In the genomic region with DNA sequence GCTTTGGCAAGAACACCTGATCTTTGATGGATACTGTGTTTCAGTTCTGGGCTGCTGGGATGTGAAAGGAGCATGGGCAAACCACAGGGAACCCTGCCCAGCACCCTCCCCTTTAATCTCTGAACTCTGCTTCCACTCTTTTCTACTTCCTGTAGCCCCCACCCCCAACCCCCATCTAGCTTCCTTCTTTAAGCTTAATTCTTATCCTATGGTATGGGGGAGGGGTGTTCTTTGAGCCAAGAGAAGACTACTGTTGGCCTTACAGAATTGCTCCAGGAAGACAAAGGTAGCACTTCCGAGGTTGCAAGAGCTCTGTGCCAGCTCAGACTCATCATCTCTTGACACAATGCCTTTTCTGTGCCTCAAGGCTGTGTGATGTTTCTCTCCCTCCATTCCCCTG, we compare ENCODE assay signal across 12 mouse cellular contexts. TPM values are rescaled to one million over a fixed set of nuclear protein-coding genes. Genes with fewer than 3 reads are reported as not detected.
DNase-seq lines count a peak whose midpoint lies in the region; ATAC-seq and TF ChIP-seq lines count a peak whose summit lies in the region.
"Had no signal": no experiment of that assay in that cellular context is flagged by ENCODE, and none has a peak within 500 bp of the region (broad histone marks: within the 10 kb centered on the region; RNA-seq: fewer than 3 reads in every experiment).

No protein-coding gene starts in this region.

- H3K4me1 ChIP-seq in heart, embryonic 13.5 days = peaks cover 51% of the 10 kb centered on the region
- peaks cover 6% of the 10 kb centered on the region for H3K4me1 ChIP-seq in heart, adult 2 months (ENCODE audit: control insufficient read depth, insufficient read depth, low read length)
- peaks cover 30% of the 10 kb centered on the region for H3K4me1 ChIP-seq in lung, embryonic 16.5 days (replicated peaks; ENCODE audit: control insufficient read depth, insufficient read depth, low read length)
- H3K4me1 ChIP-seq in lung, postnatal 0 days (ENCODE audit: insufficient read depth, low read depth, low read length) = peaks cover 14% of the 10 kb centered on the region
- H3K4me1 ChIP-seq in G1E (ENCODE audit: insufficient read depth, low read depth, low read length) = peaks cover 75% of the 10 kb centered on the region
- H3K4me1 ChIP-seq in liver, embryonic 13.5 days (replicated peaks) = peaks cover 71% of the 10 kb centered on the region

- DNase-seq in heart, adult 2 months = no peak
- no peak for DNase-seq in lung, postnatal 0 days (ENCODE audit: low spot score)
- no peak for DNase-seq in G1E (ENCODE audit: low spot score)
- no peak for DNase-seq in liver, embryonic 13.5 days
- DNase-seq in testis, postnatal 10 days (ENCODE audit: low spot score) = no peak
- DNase-seq in layer of hippocampus, adult 9-11 months = no peak
- DNase-seq: cerebellum, adult 9-10 months; kidney, postnatal 4 days had no signal

- no peak overlapping the region for H3K9ac ChIP-seq in heart, embryonic 13.5 days
- H3K9ac ChIP-seq in heart, adult 2 months (ENCODE audit: low read depth, low read length) = no peak overlapping the region
- no peak overlapping the region for H3K9ac ChIP-seq in lung, embryonic 16.5 days (ENCODE audit: low read length)
- H3K9ac ChIP-seq in lung, postnatal 0 days (replicated peaks; ENCODE audit: low read depth) = no peak overlapping the region
- peak overlapping the region; percentile 88 for H3K9ac ChIP-seq in liver, embryonic 13.5 days

- H3K4me3 ChIP-seq in heart, embryonic 13.5 days = 0 out of 2 replicates have a peak overlapping the region, but pooled peaks have one; percentile 74
- no peak overlapping the region for H3K4me3 ChIP-seq in heart, adult 2 months
- no peak overlapping the region for H3K4me3 ChIP-seq in lung, embryonic 16.5 days (ENCODE audit: low read length)
- no peak overlapping the region for H3K4me3 ChIP-seq in lung, postnatal 0 days (ENCODE audit: low read depth, low read length)
- peak overlapping the region; percentile 80; the same call in 1 of the 2 replicates for H3K4me3 ChIP-seq in G1E (ENCODE audit: low read depth, low read length)
- H3K4me3 ChIP-seq in liver, embryonic 13.5 days (replicated peaks) = 0 out of 2 replicates have a peak overlapping the region, but pooled peaks have one; percentile 78
- H3K4me3 ChIP-seq: midbrain, embryonic 15.5 days had no signal

- WGBS in heart, embryonic 13.5 days = 45% methylated on average over 1 of the region's 1 CpGs
- WGBS in heart, adult 2 months = 20% methylated on average over 1 of the region's 1 CpGs
- WGBS in lung, embryonic 16.5 days = 42% methylated on average over 1 of the region's 1 CpGs
- WGBS in lung, postnatal 0 days = 31% methylated on average over 1 of the region's 1 CpGs
- 10% methylated on average over 1 of the region's 1 CpGs for WGBS in liver, embryonic 13.5 days (ENCODE audit: insufficient replicate concordance)

- H3K4me2 ChIP-seq in heart, embryonic 13.5 days = peak overlapping the region; percentile 87
- H3K4me2 ChIP-seq in lung, embryonic 16.5 days (ENCODE audit: low read depth, low read length) = 0 out of 2 replicates have a peak overlapping the region, but pooled peaks have one; percentile 66
- no peak overlapping the region for H3K4me2 ChIP-seq in lung, postnatal 0 days (replicated peaks; ENCODE audit: low read depth, low read length)
- peak overlapping the region; percentile 97 for H3K4me2 ChIP-seq in liver, embryonic 13.5 days

- no peaks in the 10 kb centered on the region for H3K27me3 ChIP-seq in heart, embryonic 13.5 days (replicated peaks)
- no peaks in the 10 kb centered on the region for H3K27me3 ChIP-seq in heart, adult 2 months (ENCODE audit: control insufficient read depth, insufficient read depth, low read length)
- H3K27me3 ChIP-seq in lung, embryonic 16.5 days (ENCODE audit: control insufficient read depth, insufficient read depth, low read depth, low read length) = no peaks in the 10 kb centered on the region
- no peaks in the 10 kb centered on the region for H3K27me3 ChIP-seq in lung, postnatal 0 days (replicated peaks; ENCODE audit: insufficient read depth, low read length)
- no peaks in the 10 kb centered on the region for H3K27me3 ChIP-seq in G1E (ENCODE audit: insufficient read depth, low read length)
- no peaks in the 10 kb centered on the region for H3K27me3 ChIP-seq in liver, embryonic 13.5 days

- peaks cover 18% of the 10 kb centered on the region for H3K36me3 ChIP-seq in heart, embryonic 13.5 days
- no peaks in the 10 kb centered on the region for H3K36me3 ChIP-seq in heart, adult 2 months (ENCODE audit: control insufficient read depth, insufficient read depth, low read length)
- H3K36me3 ChIP-seq in lung, embryonic 16.5 days (ENCODE audit: control insufficient read depth, insufficient read depth, low read length) = peaks cover 5% of the 10 kb centered on the region; the same call in 1 of the 2 replicates
- peaks cover 5% of the 10 kb centered on the region; the same call in 1 of the 2 replicates for H3K36me3 ChIP-seq in lung, postnatal 0 days (ENCODE audit: insufficient read depth, low read length)
- peaks cover 48% of the 10 kb centered on the region for H3K36me3 ChIP-seq in G1E (replicated peaks)
- peaks cover 22% of the 10 kb centered on the region for H3K36me3 ChIP-seq in liver, embryonic 13.5 days
- H3K36me3 ChIP-seq: midbrain, embryonic 15.5 days had no signal

- TF ChIP-seq POLR2A in heart, adult 2 months (IDR thresholded peaks at IDR 0.05; ENCODE audit: insufficient read depth, low read depth, low read length) = no peak

- TF ChIP-seq EP300 in heart, adult 2 months (IDR thresholded peaks at IDR 0.05; ENCODE audit: insufficient read depth, low read depth, low read length) = no peak
- TF ChIP-seq EP300 in lung, postnatal 0 days (IDR thresholded peaks at IDR 0.05) = no peak

- no peak for TF ChIP-seq CTCF in heart, adult 2 months (IDR thresholded peaks at IDR 0.05)
- TF ChIP-seq CTCF in lung, postnatal 0 days (IDR thresholded peaks at IDR 0.05) = no peak
- no peak for TF ChIP-seq CTCF in G1E (IDR thresholded peaks at IDR 0.05; ENCODE audit: low read depth, low read length)

- no peak for ATAC-seq in heart, embryonic 13.5 days (ENCODE audit: extremely low read depth, insufficient number of reproducible peaks, low FRiP score, low TSS enrichment)
- ATAC-seq in lung, embryonic 16.5 days (ENCODE audit: low read depth) = no peak
- no peak for ATAC-seq in lung, postnatal 0 days
- no peak for ATAC-seq in G1E (ENCODE audit: extremely low read depth, insufficient number of reproducible peaks, low FRiP score, poor library complexity, severe bottlenecking)
- ATAC-seq in liver, embryonic 13.5 days (ENCODE audit: low read depth) = no peak
- ATAC-seq: midbrain, embryonic 15.5 days had no signal

- no peak overlapping the region; the same call in 1 of the 2 replicates for H3K27ac ChIP-seq in heart, embryonic 13.5 days (replicated peaks)
- H3K27ac ChIP-seq in heart, adult 2 months = no peak overlapping the region; the same call in 1 of the 2 replicates
- H3K27ac ChIP-seq in lung, embryonic 16.5 days (ENCODE audit: low read length) = no peak overlapping the region
- no peak overlapping the region for H3K27ac ChIP-seq in lung, postnatal 0 days (ENCODE audit: low read length)
- peak overlapping the region; percentile 88; the same call in 1 of the 2 replicates for H3K27ac ChIP-seq in liver, embryonic 13.5 days
- H3K27ac ChIP-seq: midbrain, embryonic 15.5 days had no signal

- no peaks in the 10 kb centered on the region for H3K9me3 ChIP-seq in heart, embryonic 13.5 days
- H3K9me3 ChIP-seq in lung, embryonic 16.5 days (ENCODE audit: control insufficient read depth, low read length) = no peaks in the 10 kb centered on the region
- H3K9me3 ChIP-seq in lung, postnatal 0 days (ENCODE audit: low read length) = no peaks in the 10 kb centered on the region
- H3K9me3 ChIP-seq in G1E (replicated peaks) = no peaks in the 10 kb centered on the region
- no peaks in the 10 kb centered on the region for H3K9me3 ChIP-seq in liver, embryonic 13.5 days (replicated peaks)
- H3K9me3 ChIP-seq: midbrain, embryonic 15.5 days had no signal

- intact Hi-C loops in heart, adult 2 months (cut with DNase I) = loop anchor here (2.0 kb wide), 1 partner anchor 17 kb away; no protein-coding TSS in a partner anchor

- H3K79me2 ChIP-seq in heart, adult 2 months (replicated peaks; ENCODE audit: control insufficient read depth, insufficient read depth, low read length) = no peaks in the 10 kb centered on the region

RNA-seq across cellular contexts. Expression of gene Bcat2, which starts 2.0 kb away (rescaled TPM):
- polyA plus RNA-seq in heart, embryonic 13.5 days (2015; fragmentation: Nextera tagmentation; extraction: Ambion mirVana) = 65.4 and 66.3 TPM in 2 replicates
- 100 to 1,000 TPM; 219 to 306 TPM for total RNA-seq in heart, adult 2 months (2021)
- 142 and 198 TPM in 2 replicates for polyA plus RNA-seq in heart, adult 2 months (2012; rRNA removed)
- polyA plus RNA-seq in lung, embryonic 16.5 days (2015; fragmentation: Nextera tagmentation; extraction: Ambion mirVana) = 59.5 and 60.0 TPM in 2 replicates
- polyA plus RNA-seq in lung, postnatal 0 days (2015; fragmentation: Nextera tagmentation; extraction: Ambion mirVana) = 29.4 and 39.8 TPM in 2 replicates
- total RNA-seq in G1E (2014; fragmentation: Nextera tagmentation) = 149 and 178 TPM in 2 replicates
- total RNA-seq in G1E (2017) = 45.9 and 47.0 TPM in 2 replicates
- polyA plus RNA-seq in G1E (2012) = 73.1 and 114 TPM in 2 replicates
- 44.1 and 45.4 TPM in 2 replicates for polyA plus RNA-seq in liver, embryonic 13.5 days (2015; fragmentation: Nextera tagmentation; extraction: Ambion mirVana)

RNA-seq across cellular contexts. Expression of gene Hsd17b14, which starts 17.3 kb away (rescaled TPM):
- 0.43 and 0.52 TPM in 2 replicates for polyA plus RNA-seq in heart, embryonic 13.5 days (2015; fragmentation: Nextera tagmentation; extraction: Ambion mirVana)
- total RNA-seq in heart, adult 2 months (2021) = under 1 TPM in 1 of 2 experiments, not detected in 1; 0.76 TPM
- polyA plus RNA-seq in heart, adult 2 months (2012; rRNA removed) = 0.45 and 0.47 TPM in 2 replicates
- 0.72 and 0.84 TPM in 2 replicates for polyA plus RNA-seq in lung, embryonic 16.5 days (2015; fragmentation: Nextera tagmentation; extraction: Ambion mirVana)
- polyA plus RNA-seq in lung, postnatal 0 days (2015; fragmentation: Nextera tagmentation; extraction: Ambion mirVana) = 0.95 and 1.4 TPM in 2 replicates
- total RNA-seq in G1E (2014; fragmentation: Nextera tagmentation) (34.9 and 44.8 TPM in 2 replicates), G1E (2017) (8.2 and 14.5 TPM in 2 replicates)
- 5.1 and 6.0 TPM in 2 replicates for polyA plus RNA-seq in G1E (2012)
- 1.3 and 1.9 TPM in 2 replicates for polyA plus RNA-seq in liver, embryonic 13.5 days (2015; fragmentation: Nextera tagmentation; extraction: Ambion mirVana)
- polyA plus RNA-seq: midbrain, embryonic 15.5 days had no signal

RNA-seq across cellular contexts. Expression of gene Fgf21, which starts 43.3 kb away (rescaled TPM):
- not detected in 2 replicates for polyA plus RNA-seq in heart, embryonic 13.5 days (2015; fragmentation: Nextera tagmentation; extraction: Ambion mirVana)
- not detected for total RNA-seq in heart, adult 2 months (2021)
- not detected in 2 replicates for polyA plus RNA-seq in heart, adult 2 months (2012; rRNA removed)
- 0.16 and 0.91 TPM in 2 replicates for polyA plus RNA-seq in lung, embryonic 16.5 days (2015; fragmentation: Nextera tagmentation; extraction: Ambion mirVana)
- not detected in 2 replicates for polyA plus RNA-seq in lung, postnatal 0 days (2015; fragmentation: Nextera tagmentation; extraction: Ambion mirVana)
- total RNA-seq in G1E (2014; fragmentation: Nextera tagmentation) (not detected in 2 replicates), G1E (2017) (0.16 TPM in 1 of 2 replicates, not detected in the other)
- not detected in 2 replicates for polyA plus RNA-seq in G1E (2012)
- polyA plus RNA-seq in liver, embryonic 13.5 days (2015; fragmentation: Nextera tagmentation; extraction: Ambion mirVana) = not detected in 2 replicates
- polyA plus RNA-seq: heart, postnatal 0 days; midbrain, embryonic 15.5 days had no signal

RNA-seq across cellular contexts. Expression of gene Fut1, which starts 45.1 kb away (rescaled TPM):
- not detected in 2 replicates for polyA plus RNA-seq in heart, embryonic 13.5 days (2015; fragmentation: Nextera tagmentation; extraction: Ambion mirVana)
- not detected for total RNA-seq in heart, adult 2 months (2021)
- 0.25 TPM in 1 of 2 replicates, not detected in the other for polyA plus RNA-seq in heart, adult 2 months (2012; rRNA removed)
- polyA plus RNA-seq in lung, embryonic 16.5 days (2015; fragmentation: Nextera tagmentation; extraction: Ambion mirVana) = 0.26 and 0.70 TPM in 2 replicates
- 0.13 and 0.18 TPM in 2 replicates for polyA plus RNA-seq in lung, postnatal 0 days (2015; fragmentation: Nextera tagmentation; extraction: Ambion mirVana)
- total RNA-seq in G1E (2014; fragmentation: Nextera tagmentation) (not detected in 2 replicates), G1E (2017) (0.16 TPM in 1 of 2 replicates, not detected in the other)
- polyA plus RNA-seq in G1E (2012) = not detected in 2 replicates
- not detected in 2 replicates for polyA plus RNA-seq in liver, embryonic 13.5 days (2015; fragmentation: Nextera tagmentation; extraction: Ambion mirVana)
- polyA plus RNA-seq: heart, postnatal 0 days; midbrain, embryonic 15.5 days had no signal

RNA-seq across cellular contexts. Expression of gene Plekha4, which starts 45.8 kb away (rescaled TPM):
- polyA plus RNA-seq in heart, embryonic 13.5 days (2015; fragmentation: Nextera tagmentation; extraction: Ambion mirVana) = 1.1 and 1.2 TPM in 2 replicates
- total RNA-seq in heart, adult 2 months (2021) = 1 to 10 TPM; 2.9 to 3.2 TPM
- polyA plus RNA-seq in heart, adult 2 months (2012; rRNA removed) = 6.7 and 7.2 TPM in 2 replicates
- 2.3 and 3.4 TPM in 2 replicates for polyA plus RNA-seq in lung, embryonic 16.5 days (2015; fragmentation: Nextera tagmentation; extraction: Ambion mirVana)
- polyA plus RNA-seq in lung, postnatal 0 days (2015; fragmentation: Nextera tagmentation; extraction: Ambion mirVana) = 2.0 and 2.1 TPM in 2 replicates
- 1.5 and 1.7 TPM in 2 replicates for total RNA-seq in G1E (2014; fragmentation: Nextera tagmentation)
- 0.70 and 2.8 TPM in 2 replicates for total RNA-seq in G1E (2017)
- 1.2 and 1.3 TPM in 2 replicates for polyA plus RNA-seq in G1E (2012)
- 0.43 and 0.52 TPM in 2 replicates for polyA plus RNA-seq in liver, embryonic 13.5 days (2015; fragmentation: Nextera tagmentation; extraction: Ambion mirVana)

Comparison
In these comparisons a context has a peak if more than half of its experiments do, and no peak if none do; other contexts are left out.
1. H3K4me3 ChIP-seq: peak in heart, embryonic 13.5 days (single experiment), G1E (single experiment) and liver, embryonic 13.5 days (single experiment); none in heart, adult 2 months (single experiment), lung, embryonic 16.5 days (single experiment) and lung, postnatal 0 days (single experiment).